Mouse (Mus musculus): ENCODE data around the gene Mei1.

GRCm38 (mm10) chr15:82148510-82148911 is 78.7 kb downstream of the Mei1 start:
- TF ChIP-seq MAX (IDR thresholded peaks at IDR 0.05; ENCODE audit: low read depth) (no peak), SRF (IDR thresholded peaks at IDR 0.05; ENCODE audit: control insufficient read depth, insufficient read length, low read depth) (no peak), POLR2A (IDR thresholded peaks at IDR 0.05; ENCODE audit: insufficient read length, low read depth) (no peak), TCF12 (IDR thresholded peaks at IDR 0.05; ENCODE audit: insufficient read depth, poor library complexity, severe bottlenecking) (no peak), REST (IDR thresholded peaks at IDR 0.05; ENCODE audit: insufficient read depth, insufficient read length) (no peak), E2F4 (IDR thresholded peaks at IDR 0.05; ENCODE audit: insufficient read depth) (no peak), CEBPB (IDR thresholded peaks at IDR 0.05; ENCODE audit: insufficient read depth, poor library complexity, severe bottlenecking) (no peak), MYOD1 (IDR thresholded peaks at IDR 0.05; ENCODE audit: control insufficient read depth in 1 of 3, insufficient read length in 2 of 3, low read depth in 2 of 3) (no peak), TCF3 (IDR thresholded peaks at IDR 0.05; ENCODE audit: insufficient read length, low read depth) (no peak)

Measured in myocyte (in vitro differentiated cells).